ENCODE assay signal across 8 mouse cellular contexts in the genomic region with DNA sequence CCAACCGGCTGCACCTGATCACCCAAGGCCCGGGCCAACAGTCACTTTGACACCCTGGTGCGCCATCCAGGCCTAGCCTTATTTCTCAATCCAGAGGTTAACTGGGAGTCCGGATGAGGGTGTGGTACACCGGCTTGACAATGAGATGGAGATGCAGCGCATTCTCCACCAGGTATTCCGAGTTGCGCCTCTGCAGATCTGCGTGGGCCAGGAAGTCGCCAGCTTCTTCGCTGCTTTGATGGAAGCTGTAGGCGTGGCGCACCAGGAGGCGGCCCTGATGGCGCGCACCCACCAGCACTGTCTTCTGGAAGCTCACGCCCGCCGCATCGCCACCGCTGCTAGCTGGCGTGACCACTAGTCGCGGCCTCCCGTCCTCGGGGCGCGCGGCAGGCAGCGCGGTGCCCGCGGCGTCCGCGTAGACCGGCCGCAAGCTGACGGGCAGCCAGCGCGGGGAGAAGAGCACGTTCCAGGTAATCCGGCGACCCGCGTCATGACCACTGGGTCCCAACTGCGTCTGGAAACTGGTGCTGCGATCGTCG. TPM values are rescaled to one million over a fixed set of nuclear protein-coding genes. Genes with fewer than 3 reads are reported as not detected.
DNase-seq lines count a peak whose midpoint lies in the region; ATAC-seq lines count a peak whose summit lies in the region.

No protein-coding gene starts in this region.

- H3K27me3 ChIP-seq in heart, embryonic 14.5 days (ENCODE audit: control insufficient read depth, insufficient read depth, low read length) = peaks cover 84% of the 10 kb centered on the region
- H3K27me3 ChIP-seq in forebrain, embryonic 12.5 days = peaks cover 77% of the 10 kb centered on the region
- H3K27me3 ChIP-seq in liver, embryonic 15.5 days = peaks cover 88% of the 10 kb centered on the region

- DNase-seq in heart, postnatal 25 days (ENCODE audit: low spot score) = no peak
- DNase-seq in ES-CJ7 (ENCODE audit: low read depth, low spot score) (peak; percentile 74), adipocyte (ENCODE audit: low spot score) (no peak)
- no peak for DNase-seq in retina, embryonic 14.5 days (ENCODE audit: low spot score)
- DNase-seq in testis, postnatal 10 days (ENCODE audit: low spot score) = no peak

- H3K4me1 ChIP-seq in heart, embryonic 14.5 days (ENCODE audit: control insufficient read depth in 2 of 2, insufficient read depth in 2 of 2, low read length in 2 of 2) = peaks cover 5 to 12% of the 10 kb centered on the region in 2 experiments; a peak in 3 of 4 replicates
- H3K4me1 ChIP-seq in forebrain, embryonic 12.5 days = peaks cover 75% of the 10 kb centered on the region
- peaks cover 18% of the 10 kb centered on the region for H3K4me1 ChIP-seq in liver, embryonic 15.5 days (replicated peaks)

- peak overlapping the region; percentile 81 for H3K4me2 ChIP-seq in heart, embryonic 14.5 days (ENCODE audit: low read length)
- H3K4me2 ChIP-seq in forebrain, embryonic 12.5 days = peak overlapping the region; percentile 86
- H3K4me2 ChIP-seq in liver, embryonic 15.5 days = peak overlapping the region; percentile 45

- intact Hi-C loops in heart, postnatal 25 days (cut with DNase I) = no loop called here

- no peaks in the 10 kb centered on the region for H3K9me3 ChIP-seq in heart, embryonic 14.5 days (ENCODE audit: control insufficient read depth, low read length)
- H3K9me3 ChIP-seq in forebrain, embryonic 12.5 days = no peaks in the 10 kb centered on the region
- H3K9me3 ChIP-seq in liver, embryonic 15.5 days (replicated peaks) = no peaks in the 10 kb centered on the region

- 3% methylated on average over 50 of the region's 50 CpGs for WGBS in heart, embryonic 14.5 days
- 5% methylated on average over 50 of the region's 50 CpGs for WGBS in forebrain, embryonic 12.5 days
- WGBS in liver, embryonic 15.5 days (ENCODE audit: insufficient replicate concordance) = 2% methylated on average over 50 of the region's 50 CpGs

- no peak for ATAC-seq in heart, embryonic 14.5 days (ENCODE audit: insufficient number of reproducible peaks, insufficient read depth, low FRiP score, low read depth)
- no peak for ATAC-seq in forebrain, embryonic 12.5 days (ENCODE audit: low FRiP score)
- ATAC-seq in liver, embryonic 15.5 days (ENCODE audit: insufficient read depth) = no peak

- peak overlapping the region; percentile 41 for H3K9ac ChIP-seq in heart, embryonic 14.5 days (ENCODE audit: low read length)
- peak overlapping the region; percentile 59 for H3K9ac ChIP-seq in forebrain, embryonic 12.5 days
- H3K9ac ChIP-seq in liver, embryonic 15.5 days = no peak overlapping the region

- H3K36me3 ChIP-seq in heart, embryonic 14.5 days (ENCODE audit: control insufficient read depth, insufficient read depth, low read length) = no peaks in the 10 kb centered on the region
- no peaks in the 10 kb centered on the region for H3K36me3 ChIP-seq in forebrain, embryonic 12.5 days (replicated peaks)
- no peaks in the 10 kb centered on the region for H3K36me3 ChIP-seq in liver, embryonic 15.5 days (replicated peaks)

- H3K27ac ChIP-seq in heart, embryonic 14.5 days (replicated peaks in 1 of 2; ENCODE audit: control insufficient read depth in 1 of 2, insufficient read depth in 1 of 2, low read depth in 2 of 2, low read length in 2 of 2) = no peak overlapping the region
- H3K27ac ChIP-seq in forebrain, embryonic 12.5 days = 0 out of 2 replicates have a peak overlapping the region, but pooled peaks have one; percentile 61
- H3K27ac ChIP-seq in liver, embryonic 15.5 days (replicated peaks) = no peak overlapping the region

- H3K4me3 ChIP-seq in heart, embryonic 14.5 days (ENCODE audit: control insufficient read depth in 1 of 2, insufficient read depth in 1 of 2, low read depth in 1 of 2, low read length in 2 of 2) = peak overlapping the region; percentile 41 to 44
- H3K4me3 ChIP-seq in forebrain, embryonic 12.5 days (replicated peaks) = peak overlapping the region; percentile 50
- peak overlapping the region; percentile 22 for H3K4me3 ChIP-seq in liver, embryonic 15.5 days (replicated peaks)

RNA-seq across cellular contexts. Expression of gene Btbd17, which starts 4.3 kb away (rescaled TPM):
- not detected in 2 replicates for polyA plus RNA-seq in heart, embryonic 14.5 days (2014; fragmentation: Nextera tagmentation; extraction: Ambion mirVana)
- not detected for total RNA-seq in heart, postnatal 25 days (2021)
- polyA plus RNA-seq in forebrain, embryonic 12.5 days (2016; fragmentation: Nextera tagmentation; extraction: Ambion mirVana) = 41.6 and 44.8 TPM in 2 replicates
- 0.25 TPM in 1 of 2 replicates, not detected in the other for polyA plus RNA-seq in liver, embryonic 15.5 days (2015; fragmentation: Nextera tagmentation; extraction: Ambion mirVana)

RNA-seq across cellular contexts. Expression of gene Gpr142, which starts 7.3 kb away (rescaled TPM):
- not detected in 2 replicates for polyA plus RNA-seq in heart, embryonic 14.5 days (2014; fragmentation: Nextera tagmentation; extraction: Ambion mirVana)
- not detected for total RNA-seq in heart, postnatal 25 days (2021)
- polyA plus RNA-seq in forebrain, embryonic 12.5 days (2016; fragmentation: Nextera tagmentation; extraction: Ambion mirVana) = not detected in 2 replicates
- polyA plus RNA-seq in liver, embryonic 15.5 days (2015; fragmentation: Nextera tagmentation; extraction: Ambion mirVana) = not detected in 2 replicates

RNA-seq across cellular contexts. Expression of gene Kif19a, which starts 26.2 kb away (rescaled TPM):
- 0.16 and 0.28 TPM in 2 replicates for polyA plus RNA-seq in heart, embryonic 14.5 days (2014; fragmentation: Nextera tagmentation; extraction: Ambion mirVana)
- under 1 TPM; 0.13 to 0.25 TPM for total RNA-seq in heart, postnatal 25 days (2021)
- polyA plus RNA-seq in forebrain, embryonic 12.5 days (2016; fragmentation: Nextera tagmentation; extraction: Ambion mirVana) = 0.80 and 1.4 TPM in 2 replicates
- 0.07 TPM in 2 replicates for polyA plus RNA-seq in liver, embryonic 15.5 days (2015; fragmentation: Nextera tagmentation; extraction: Ambion mirVana)

RNA-seq across cellular contexts. Expression of gene Gprc5c, which starts 59.5 kb away (rescaled TPM):
- 15.2 and 18.0 TPM in 2 replicates for polyA plus RNA-seq in heart, embryonic 14.5 days (2014; fragmentation: Nextera tagmentation; extraction: Ambion mirVana)
- total RNA-seq in heart, postnatal 25 days (2021) = 1 to 10 TPM; 6.4 to 9.7 TPM
- 8.4 and 10.8 TPM in 2 replicates for polyA plus RNA-seq in forebrain, embryonic 12.5 days (2016; fragmentation: Nextera tagmentation; extraction: Ambion mirVana)
- polyA plus RNA-seq in liver, embryonic 15.5 days (2015; fragmentation: Nextera tagmentation; extraction: Ambion mirVana) = 15.9 and 19.0 TPM in 2 replicates

Comparison
In these comparisons a context has a peak if more than half of its experiments do, and no peak if none do; other contexts are left out.
1. RNA of gene Btbd17, which starts 4.3 kb away (polyA plus RNA-seq): 41.6 to 44.8 TPM in forebrain, embryonic 12.5 days; 0.25 TPM in liver, embryonic 15.5 days and not detected in heart, embryonic 14.5 days; every median in the first group is over 10 times any median in the second.
2. Peak in every context shown above with its lines, with median percentiles within 50 percentile points of each other: H3K4me2 ChIP-seq and H3K4me3 ChIP-seq.